Mouse (Mus musculus) lung, postnatal 0 days (tissue): Measurements from ENCODE around the gene Ttc30a2. TPM values are rescaled to one million over a fixed set of nuclear protein-coding genes. Genes with fewer than 3 reads are reported as not detected.
"Not testable (repeated sequence)": the region's sequence is repeated elsewhere in the genome, so short reads cannot be mapped to it uniquely, and the experiment has no call there.

Source experiments
- ATAC-seq: fragments of 200-750 bp; cut with Nextera tagmentation; 2 replicates; pipeline ENCODE4 v1.8.0; 2017; ENCODE audit warnings: moderate library complexity
- DNase-seq: peaks from one replicate; pipeline ENCODE4 v3.0.0-alpha.2; 2016; ENCODE audit warnings: low spot score
- H3K27ac ChIP-seq: fragments of 300-500 bp; sonication (generic); 2 replicates; pipeline ENCODE4 v1.5.1; 2014; ENCODE audit warnings: antibody characterized with exemption, mild to moderate bottlenecking, low read length, mixed read lengths
- H3K27me3 ChIP-seq: fragments of 300-500 bp; sonication (generic); replicated peaks from 2 replicates; pipeline ENCODE4 v1.6.1; 2014; ENCODE audit warnings: low read length, mixed read lengths; ENCODE audit not compliant: insufficient read depth
- H3K36me3 ChIP-seq: fragments of 300-500 bp; sonication (generic); 2 replicates; pipeline ENCODE4 v1.6.1; 2014; ENCODE audit warnings: low read length, mixed read lengths; ENCODE audit not compliant: insufficient read depth
- H3K4me1 ChIP-seq: fragments of 300-500 bp; sonication (generic); 2 replicates; pipeline ENCODE4 v1.6.1; 2014; ENCODE audit warnings: antibody characterized with exemption, low read depth, low read length, mixed read lengths; ENCODE audit not compliant: insufficient read depth
- H3K4me2 ChIP-seq: fragments of 300-500 bp; sonication (generic); replicated peaks from 2 replicates; pipeline ENCODE4 v1.6.1; 2014; ENCODE audit warnings: low read depth, mild to moderate bottlenecking, low read length, moderate library complexity, mixed read lengths
- H3K4me3 ChIP-seq: fragments of 300-500 bp; sonication (generic); 2 replicates; pipeline ENCODE4 v1.5.1; 2014; ENCODE audit warnings: low read depth, low read length
- H3K9ac ChIP-seq: fragments of 300-500 bp; sonication (generic); replicated peaks from 2 replicates; pipeline ENCODE4 v1.6.1; 2014; ENCODE audit warnings: low read depth, mild to moderate bottlenecking
- H3K9me3 ChIP-seq: fragments of 300-500 bp; sonication (generic); 2 replicates; pipeline ENCODE4 v1.6.1; 2016; ENCODE audit warnings: low read length, mixed read lengths
- CTCF ChIP-seq: IDR thresholded peaks from 2 replicates; pipeline ENCODE4 v1.5.1; 2016; ENCODE audit warnings: antibody characterized with exemption, mild to moderate bottlenecking
- EP300 ChIP-seq: IDR thresholded peaks from 2 replicates; pipeline ENCODE4 v1.6.1; 2016; ENCODE audit warnings: antibody characterized with exemption, mild to moderate bottlenecking, control low read depth
- WGBS: fragments of 180-500 bp; shearing (Covaris S2); extraction: QIAGEN DNeasy Blood & Tissue Kit; methylation state at CpG from one replicate; pipeline ENCODE4 v1.1.7; 2014; 5-methylcytosine and 5-hydroxymethylcytosine counted together
- polyA plus RNA-seq: library from polyadenylated mRNA; unstranded; fragments of >200 nt; fragmentation: Nextera tagmentation; extraction: Ambion mirVana; gene quantifications from 2 replicates; pipeline ENCODE4 v1.2.1, GENCODE M21; 2015

The Ttc30a2 gene
- 0.25 and 0.65 TPM in 2 replicates for polyA plus RNA-seq

- not testable (repeated sequence) for H3K9me3 ChIP-seq, H3K27me3 ChIP-seq, H3K4me1 ChIP-seq, H3K4me2 ChIP-seq, H3K27ac ChIP-seq, H3K9ac ChIP-seq, H3K4me3 ChIP-seq, H3K36me3 ChIP-seq
- ATAC-seq (peak; percentile 53), DNase-seq (peak; percentile 78)
- TF ChIP-seq EP300, result peak; percentile 91
- 38% methylated on average over 14 of the region's 24 CpGs for WGBS
Observed at GRCm38 (mm10) chr2:75977752-75978368, at the start of gene Ttc30a2. Gene Ttc30a2, minus strand, starts transcription at chr2:75978170.

DNA sequence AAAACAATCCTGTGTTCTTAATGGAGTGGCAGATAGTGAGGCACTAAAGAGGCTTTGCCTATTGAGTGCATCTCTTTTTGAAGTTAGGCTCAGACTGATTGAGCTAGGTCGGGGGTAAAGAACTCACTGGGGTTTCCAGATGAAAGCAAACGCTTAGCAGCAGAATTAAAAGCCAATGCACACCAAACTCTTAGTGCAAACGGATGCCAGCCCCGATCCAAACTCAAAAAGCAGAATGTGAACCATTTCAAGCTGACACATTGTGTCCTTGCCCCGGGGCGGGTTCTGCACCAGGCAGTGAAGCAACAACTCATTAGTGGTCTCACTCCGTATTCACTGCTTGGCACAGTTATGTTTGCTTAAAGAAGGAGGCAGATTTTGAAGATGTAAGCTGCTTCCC lies 38.9 kb upstream of the Ttc30a2 start:
- no peak overlapping the region for H3K9ac ChIP-seq

DNA sequence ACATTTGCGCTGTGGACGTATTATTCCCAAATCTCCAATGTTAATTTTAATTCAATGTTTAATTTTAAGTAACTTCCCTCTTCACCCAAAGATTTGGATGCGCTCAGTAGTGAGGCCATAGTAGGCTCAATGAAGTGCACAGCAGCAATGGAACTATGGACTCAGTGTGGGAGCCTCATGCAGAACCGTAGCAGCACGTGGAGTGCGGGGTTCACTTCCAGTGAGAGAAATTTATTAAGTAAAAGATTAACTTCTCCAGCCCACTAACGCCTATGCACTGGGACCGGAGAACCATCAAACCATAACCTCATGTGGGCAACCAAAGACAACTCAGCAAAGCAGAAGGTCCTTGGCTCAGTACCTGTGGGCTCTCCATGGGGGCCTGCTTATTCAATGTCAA lies 38.2 kb upstream of the Ttc30a2 start:
- H3K4me1 ChIP-seq, result no peaks in the 10 kb centered on the region
- H3K27ac ChIP-seq, result no peak overlapping the region
- H3K9me3 ChIP-seq, result no peaks in the 10 kb centered on the region
- no peak for ATAC-seq
- no peak for DNase-seq
- no peak overlapping the region for H3K4me3 ChIP-seq
- no peak overlapping the region for H3K4me2 ChIP-seq
- 77% methylated on average over 8 of the region's 8 CpGs for WGBS
- TF ChIP-seq CTCF, result no peak
- no peak for TF ChIP-seq EP300
- no peaks in the 10 kb centered on the region for H3K36me3 ChIP-seq
- no peaks in the 10 kb centered on the region for H3K27me3 ChIP-seq
- no peak overlapping the region for H3K9ac ChIP-seq

More for the DNA sequence above, 38.9 kb upstream of the Ttc30a2 start:
- WGBS, result 14% methylated on average over 7 of the region's 7 CpGs
- Histone ChIP-seq H3K27ac (no peak overlapping the region), H3K36me3 (no peaks in the 10 kb centered on the region), H3K4me2 (no peak overlapping the region), H3K27me3 (no peaks in the 10 kb centered on the region), H3K4me3 (no peak overlapping the region), H3K9me3 (no peaks in the 10 kb centered on the region), H3K4me1 (no peaks in the 10 kb centered on the region)
- no peak for DNase-seq
- TF ChIP-seq CTCF (no peak), EP300 (no peak)
- no peak for ATAC-seq

- Histone ChIP-seq H3K9ac (no peak overlapping the region), H3K4me1 (no peaks in the 10 kb centered on the region), H3K27ac (no peak overlapping the region), H3K36me3 (no peaks in the 10 kb centered on the region), H3K4me3 (no peak overlapping the region), H3K4me2 (no peak overlapping the region), H3K27me3 (no peaks in the 10 kb centered on the region), H3K9me3 (no peaks in the 10 kb centered on the region)
- ATAC-seq, result no peak
- WGBS, result 86% methylated on average over 7 of the region's 7 CpGs
- DNase-seq, result no peak
- no peak for TF ChIP-seq CTCF
- no peak for TF ChIP-seq EP300
Observed at GRCm38 (mm10) chr2:76015460-76015859, 37.5 kb upstream of the Ttc30a2 start.

GRCm38 (mm10) chr2:76014659-76015058 lies 36.7 kb upstream of the Ttc30a2 start:
- H3K27ac ChIP-seq, result no peak overlapping the region
- no peak overlapping the region for H3K4me2 ChIP-seq
- no peaks in the 10 kb centered on the region for H3K27me3 ChIP-seq
- 71% methylated on average over 3 of the region's 3 CpGs for WGBS
- no peak for DNase-seq
- no peak overlapping the region for H3K9ac ChIP-seq
- TF ChIP-seq EP300, result no peak
- TF ChIP-seq CTCF, result no peak
- H3K4me1 ChIP-seq, result no peaks in the 10 kb centered on the region
- H3K9me3 ChIP-seq, result no peaks in the 10 kb centered on the region
- no peak for ATAC-seq
- H3K4me3 ChIP-seq, result no peak overlapping the region
- no peaks in the 10 kb centered on the region for H3K36me3 ChIP-seq

GRCm38 (mm10) chr2:76006194-76006593 lies 28.2 kb upstream of the Ttc30a2 start:
- H3K4me2 ChIP-seq, result no peak overlapping the region
- H3K4me3 ChIP-seq, result no peak overlapping the region
- no peak overlapping the region for H3K9ac ChIP-seq
- H3K36me3 ChIP-seq, result no peaks in the 10 kb centered on the region
- TF ChIP-seq EP300, result no peak
- TF ChIP-seq CTCF, result no peak
- H3K9me3 ChIP-seq, result no peaks in the 10 kb centered on the region
- 13% methylated on average over 4 of the region's 4 CpGs for WGBS
- H3K4me1 ChIP-seq, result no peaks in the 10 kb centered on the region
- no peak overlapping the region for H3K27ac ChIP-seq
- no peaks in the 10 kb centered on the region for H3K27me3 ChIP-seq
- DNase-seq, result no peak
- ATAC-seq, result no peak

DNA sequence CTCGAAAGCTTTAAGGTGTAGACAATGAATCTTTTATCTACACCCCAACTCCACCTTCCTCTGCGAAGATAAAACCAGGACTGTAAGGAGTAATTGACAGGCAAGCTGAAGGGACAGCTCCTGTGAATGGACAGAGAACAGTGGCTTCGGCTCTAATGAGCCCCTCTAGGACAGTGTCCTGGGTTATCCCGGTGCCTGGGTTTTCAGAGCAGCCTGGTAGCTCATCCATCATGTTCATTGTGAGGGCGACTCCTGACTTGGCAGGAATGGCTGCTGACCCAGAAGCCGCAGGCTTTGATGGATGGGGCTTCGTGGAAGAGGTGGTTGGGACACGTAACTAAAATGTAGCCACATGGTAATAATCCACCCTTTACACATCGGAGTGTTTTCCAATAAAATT lies 24.9 kb upstream of the Ttc30a2 start:
- ATAC-seq (no peak), DNase-seq (no peak)
- no peaks in the 10 kb centered on the region for H3K36me3 ChIP-seq
- H3K9ac ChIP-seq, result no peak overlapping the region
- no peak overlapping the region for H3K4me3 ChIP-seq
- no peaks in the 10 kb centered on the region for H3K9me3 ChIP-seq
- H3K4me2 ChIP-seq, result no peak overlapping the region
- H3K27ac ChIP-seq, result no peak overlapping the region
- 35% methylated on average over 9 of the region's 9 CpGs for WGBS
- no peaks in the 10 kb centered on the region for H3K27me3 ChIP-seq
- no peaks in the 10 kb centered on the region for H3K4me1 ChIP-seq
- TF ChIP-seq EP300 (no peak), CTCF (no peak)
